Mouse (Mus musculus): ENCODE data around the gene Cyth3.
A peak's percentile ranks its signal among the peaks of the same experiment; 100 is the strongest.

Gene Cyth3

GRCm38 (mm10) chr5:143706030-143706821 lies 84.0 kb downstream of the Cyth3 start:
- peak; percentile 9 for DNase-seq (ENCODE audit: low spot score)

GRCm38 (mm10) chr5:143706822-143707200 lies 84.6 kb downstream of the Cyth3 start:
- no peak for DNase-seq (ENCODE audit: low spot score)

GRCm38 (mm10) chr5:143711326-143711725 lies 89.1 kb downstream of the Cyth3 start:
- DNase-seq (ENCODE audit: low spot score): peak; percentile 87

GRCm38 (mm10) chr5:143712011-143712800 lies 90.0 kb downstream of the Cyth3 start:
- DNase-seq (ENCODE audit: low spot score): no peak

GRCm38 (mm10) chr5:143721962-143722361 lies 99.7 kb downstream of the Cyth3 start:
- DNase-seq (ENCODE audit: low spot score): no peak

- DNase-seq (ENCODE audit: low spot score): peak; percentile 38
Observed at GRCm38 (mm10) chr5:143730915-143731314, 108.7 kb downstream of the Cyth3 start.

- DNase-seq (ENCODE audit: low spot score): peak; percentile 37
Observed at GRCm38 (mm10) chr5:143731483-143732112, 109.4 kb downstream of the Cyth3 start.

GRCm38 (mm10) chr5:143732180-143732891 lies 110.1 kb downstream of the Cyth3 start, which contains the start of gene Usp42:
Usp42 (minus strand) TSS chr5:143732280.
- DNase-seq (ENCODE audit: low spot score): peak; percentile 96

- peak; percentile 7 for DNase-seq (ENCODE audit: low spot score)
Observed at GRCm38 (mm10) chr5:143749630-143750208, 127.5 kb downstream of the Cyth3 start.

GRCm38 (mm10) chr5:143755529-143756141 lies 133.4 kb downstream of the Cyth3 start:
- no peak for DNase-seq (ENCODE audit: low spot score)

GRCm38 (mm10) chr5:143757755-143758443 lies 135.7 kb downstream of the Cyth3 start:
- DNase-seq (ENCODE audit: low spot score): peak; percentile 90

GRCm38 (mm10) chr5:143759554-143759953 lies 137.3 kb downstream of the Cyth3 start:
- no peak for DNase-seq (ENCODE audit: low spot score)

All from embryo, embryonic 10.5 days (tissue).